Mouse (Mus musculus): ENCODE data around the gene Tubd1.

- TF ChIP-seq CTCF (IDR thresholded peaks at IDR 0.05; ENCODE audit: extremely low read depth, insufficient read length, insufficient replicate concordance, low read depth, low read length): peak; percentile 16; the same call in 1 of the 2 replicates
- peak; percentile 88 for TF ChIP-seq POLR2A (IDR thresholded peaks at IDR 0.05; ENCODE audit: low read depth, low read length)
Measured at GRCm38 (mm10) chr11:86581250-86581753, 36.5 kb downstream of the Tubd1 start.
